Mouse (Mus musculus): ENCODE data around the gene Prkch. TPM values are rescaled to one million over a fixed set of nuclear protein-coding genes. Genes with fewer than 3 reads are reported as not detected.

The Prkch gene
- polyA plus RNA-seq, 1 experiment from 2014 or later, result 11.3 TPM

- WGBS, result 44% methylated on average over 6 of the region's 6 CpGs
- H3K4me1 ChIP-seq (replicated peaks), result peaks cover 11% of the 10 kb centered on the region; the same call in 1 of the 2 replicates
- ATAC-seq (replicated peaks; ENCODE audit: insufficient number of reproducible peaks, insufficient read depth, low FRiP score, low read depth), result no peak
- H3K9ac ChIP-seq, result no peak overlapping the region
- H3K9me3 ChIP-seq (replicated peaks), result no peaks in the 10 kb centered on the region
- no peaks in the 10 kb centered on the region for H3K27me3 ChIP-seq
- H3K27ac ChIP-seq, result no peak overlapping the region
- no peaks in the 10 kb centered on the region for H3K36me3 ChIP-seq
- H3K4me3 ChIP-seq, result no peak overlapping the region
- no peak overlapping the region for H3K4me2 ChIP-seq
These were observed 13.6 kb downstream of the Prkch start for GRCm38 (mm10) chr12:73598241-73598640.

DNA sequence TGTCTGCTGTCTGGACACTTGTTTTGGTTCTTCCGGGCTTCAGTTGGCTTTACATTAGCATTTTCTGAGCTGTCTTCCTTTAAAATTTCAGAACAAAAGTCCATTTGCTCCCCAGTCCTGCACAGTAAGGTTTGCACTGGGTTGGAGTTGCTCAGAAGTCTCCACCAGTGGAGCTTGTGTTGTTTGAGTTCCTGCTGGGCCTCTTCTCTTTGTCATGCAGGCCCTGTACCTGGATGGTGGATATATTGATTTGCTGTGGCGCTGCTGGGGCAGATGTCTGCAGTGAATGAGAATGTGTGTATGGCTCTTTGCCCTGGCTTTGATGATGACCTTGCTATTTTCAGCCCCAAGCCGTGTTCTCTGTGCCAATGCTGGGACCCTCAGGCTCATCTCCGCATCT lies 15.9 kb downstream of the Prkch start:
- no peaks in the 10 kb centered on the region for H3K27me3 ChIP-seq
- H3K4me2 ChIP-seq, result no peak overlapping the region
- H3K9ac ChIP-seq, result no peak overlapping the region
- no peak overlapping the region for H3K4me3 ChIP-seq
- ATAC-seq (replicated peaks; ENCODE audit: insufficient number of reproducible peaks, insufficient read depth, low FRiP score, low read depth), result no peak
- no peaks in the 10 kb centered on the region for H3K36me3 ChIP-seq
- no peak overlapping the region for H3K27ac ChIP-seq
- no peaks in the 10 kb centered on the region for H3K9me3 ChIP-seq (replicated peaks)
- H3K4me1 ChIP-seq (replicated peaks), result peaks cover 8% of the 10 kb centered on the region; the same call in 1 of the 2 replicates
- WGBS, result 63% methylated on average over 4 of the region's 4 CpGs

- Histone ChIP-seq H3K36me3 (no peaks in the 10 kb centered on the region), H3K9ac (no peak overlapping the region), H3K9me3 (replicated peaks) (no peaks in the 10 kb centered on the region), H3K4me3 (no peak overlapping the region), H3K27ac (no peak overlapping the region), H3K4me1 (replicated peaks) (peaks cover 6% of the 10 kb centered on the region; the same call in 1 of the 2 replicates), H3K4me2 (no peak overlapping the region), H3K27me3 (no peaks in the 10 kb centered on the region)
- no peak for ATAC-seq (replicated peaks; ENCODE audit: insufficient number of reproducible peaks, insufficient read depth, low FRiP score, low read depth)
- WGBS, result 84% methylated on average over 7 of the region's 7 CpGs
These were observed 18.4 kb downstream of the Prkch start for GRCm38 (mm10) chr12:73602974-73603373.

GRCm38 (mm10) chr12:73603653-73604052 lies 19.1 kb downstream of the Prkch start:
- Histone ChIP-seq H3K9ac (no peak overlapping the region), H3K9me3 (replicated peaks) (no peaks in the 10 kb centered on the region), H3K4me2 (no peak overlapping the region), H3K27me3 (no peaks in the 10 kb centered on the region), H3K4me3 (no peak overlapping the region), H3K36me3 (no peaks in the 10 kb centered on the region), H3K27ac (no peak overlapping the region), H3K4me1 (replicated peaks) (0 out of 2 replicates have a peak, but pooled peaks cover 2% of the 10 kb centered on the region)
- WGBS, result 75% methylated on average over 6 of the region's 6 CpGs
- no peak for ATAC-seq (replicated peaks; ENCODE audit: insufficient number of reproducible peaks, insufficient read depth, low FRiP score, low read depth)

GRCm38 (mm10) chr12:73604762-73605161 lies 20.2 kb downstream of the Prkch start:
- WGBS, result 57% methylated on average over 12 of the region's 12 CpGs
- H3K36me3 ChIP-seq, result no peaks in the 10 kb centered on the region
- no peak overlapping the region for H3K4me2 ChIP-seq
- H3K9ac ChIP-seq, result no peak overlapping the region
- H3K4me3 ChIP-seq, result no peak overlapping the region
- no peaks in the 10 kb centered on the region for H3K9me3 ChIP-seq (replicated peaks)
- no peaks in the 10 kb centered on the region for H3K27me3 ChIP-seq
- 0 out of 2 replicates have a peak, but pooled peaks cover 6% of the 10 kb centered on the region for H3K4me1 ChIP-seq (replicated peaks)
- no peak for ATAC-seq (replicated peaks; ENCODE audit: insufficient number of reproducible peaks, insufficient read depth, low FRiP score, low read depth)
- no peak overlapping the region for H3K27ac ChIP-seq

DNA sequence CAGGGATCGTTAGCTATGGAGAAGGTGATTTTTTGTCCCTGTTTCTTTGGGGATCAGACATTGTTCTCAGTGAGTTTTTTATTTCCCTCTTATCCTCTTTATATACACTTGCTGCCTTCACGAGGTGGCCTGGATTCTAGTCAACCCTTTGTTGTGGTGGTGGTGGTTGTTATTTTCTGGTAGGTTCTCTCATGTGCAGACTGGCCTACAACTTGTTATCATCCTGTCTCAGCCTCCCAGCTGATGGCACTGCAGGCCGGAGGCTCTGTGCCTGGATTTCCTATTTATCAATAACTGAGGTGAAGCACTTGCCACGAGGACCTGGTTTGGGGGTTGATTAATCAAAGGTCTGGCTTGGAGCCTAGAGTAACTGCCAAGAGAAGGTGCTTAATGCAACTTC lies 20.6 kb downstream of the Prkch start:
- H3K4me1 ChIP-seq (replicated peaks), result 0 out of 2 replicates have a peak, but pooled peaks cover 7% of the 10 kb centered on the region
- H3K27me3 ChIP-seq, result no peaks in the 10 kb centered on the region
- no peak overlapping the region for H3K4me2 ChIP-seq
- ATAC-seq (replicated peaks; ENCODE audit: insufficient number of reproducible peaks, insufficient read depth, low FRiP score, low read depth), result no peak
- H3K9me3 ChIP-seq (replicated peaks), result no peaks in the 10 kb centered on the region
- H3K4me3 ChIP-seq, result no peak overlapping the region
- H3K36me3 ChIP-seq, result no peaks in the 10 kb centered on the region
- WGBS, result 63% methylated on average over 4 of the region's 4 CpGs
- H3K27ac ChIP-seq, result no peak overlapping the region
- no peak overlapping the region for H3K9ac ChIP-seq

GRCm38 (mm10) chr12:73607381-73608064 lies 22.9 kb downstream of the Prkch start:
- H3K4me1 ChIP-seq (replicated peaks), result peaks cover 15% of the 10 kb centered on the region
- no peak overlapping the region for H3K4me3 ChIP-seq
- H3K27me3 ChIP-seq, result no peaks in the 10 kb centered on the region
- 44% methylated on average over 13 of the region's 13 CpGs for WGBS
- H3K9ac ChIP-seq, result no peak overlapping the region
- H3K36me3 ChIP-seq, result no peaks in the 10 kb centered on the region
- H3K4me2 ChIP-seq, result no peak overlapping the region
- no peak for ATAC-seq (replicated peaks; ENCODE audit: insufficient number of reproducible peaks, insufficient read depth, low FRiP score, low read depth)
- H3K27ac ChIP-seq, result no peak overlapping the region
- no peaks in the 10 kb centered on the region for H3K9me3 ChIP-seq (replicated peaks)

DNA sequence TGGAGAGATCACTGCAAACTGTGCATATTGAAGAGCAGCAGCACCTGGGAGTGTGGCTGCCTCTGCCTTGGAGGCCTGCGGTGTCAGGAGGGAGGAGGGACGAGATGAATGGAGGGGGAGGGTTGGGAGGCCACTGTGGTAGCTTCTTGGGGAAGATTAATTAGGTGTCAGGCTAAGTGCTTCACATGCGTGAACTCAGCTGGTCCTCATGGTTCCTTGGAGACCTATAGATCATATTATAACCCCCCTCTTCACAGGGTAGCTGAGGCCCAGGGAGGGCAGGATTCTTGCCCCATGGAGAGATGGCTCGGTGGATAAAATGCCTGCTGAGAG lies 23.4 kb downstream of the Prkch start:
- Histone ChIP-seq H3K27me3 (no peaks in the 10 kb centered on the region), H3K4me1 (replicated peaks) (peaks cover 20% of the 10 kb centered on the region), H3K27ac (no peak overlapping the region), H3K4me3 (no peak overlapping the region), H3K9ac (no peak overlapping the region), H3K4me2 (no peak overlapping the region), H3K36me3 (no peaks in the 10 kb centered on the region), H3K9me3 (replicated peaks) (no peaks in the 10 kb centered on the region)
- WGBS, result 27% methylated on average over 4 of the region's 4 CpGs
- ATAC-seq (replicated peaks; ENCODE audit: insufficient number of reproducible peaks, insufficient read depth, low FRiP score, low read depth), result no peak

GRCm38 (mm10) chr12:73609262-73609661 lies 24.7 kb downstream of the Prkch start:
- no peaks in the 10 kb centered on the region for H3K27me3 ChIP-seq
- H3K4me3 ChIP-seq, result no peak overlapping the region
- H3K27ac ChIP-seq, result no peak overlapping the region
- WGBS, result 85% methylated on average over 3 of the region's 3 CpGs
- no peaks in the 10 kb centered on the region for H3K9me3 ChIP-seq (replicated peaks)
- no peak overlapping the region for H3K4me2 ChIP-seq
- peaks cover 25% of the 10 kb centered on the region for H3K4me1 ChIP-seq (replicated peaks)
- ATAC-seq (replicated peaks; ENCODE audit: insufficient number of reproducible peaks, insufficient read depth, low FRiP score, low read depth), result no peak
- no peaks in the 10 kb centered on the region for H3K36me3 ChIP-seq
- H3K9ac ChIP-seq, result no peak overlapping the region

DNA sequence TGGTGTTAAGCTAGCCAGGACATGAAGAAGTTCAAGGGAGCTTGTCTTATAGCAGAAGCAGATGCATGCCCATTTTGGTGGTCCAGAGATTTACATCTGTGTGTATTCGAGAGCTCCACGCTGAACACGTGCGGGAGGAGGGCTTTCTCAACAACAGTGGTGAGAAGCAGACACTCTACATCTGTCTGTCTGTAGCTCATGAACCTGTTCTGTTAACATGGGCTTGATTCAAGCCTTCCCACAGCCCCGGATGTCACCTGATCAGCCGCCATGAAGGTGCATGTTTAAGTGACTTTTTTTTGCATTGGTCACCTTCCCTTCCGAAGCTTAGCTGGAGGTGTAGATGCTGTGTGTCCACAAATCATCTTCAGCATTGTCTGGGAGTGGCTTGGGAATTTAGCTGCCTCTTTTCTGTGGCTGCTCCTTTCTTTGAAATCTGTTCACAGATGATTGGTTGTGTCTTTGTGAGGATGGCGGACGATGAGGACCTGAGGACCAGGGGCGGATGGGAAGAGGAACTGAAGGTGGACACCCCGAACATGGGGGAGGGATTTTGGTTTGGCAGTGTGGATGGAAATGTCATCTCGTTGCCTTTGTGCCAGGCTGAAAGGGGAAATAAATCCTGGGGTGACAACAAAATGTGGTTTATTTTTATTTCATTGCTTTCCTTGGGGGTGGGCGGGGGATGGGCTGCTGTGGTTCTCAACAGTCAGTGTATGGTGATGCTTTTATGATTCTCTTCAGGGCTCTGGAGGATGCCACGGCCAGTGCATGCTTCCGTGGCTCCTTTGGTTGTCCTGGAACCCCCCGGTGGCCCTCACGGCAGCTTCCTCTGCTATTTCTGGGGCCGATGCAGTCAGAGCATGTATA lies 25.3 kb downstream of the Prkch start:
- WGBS, result 74% methylated on average over 18 of the region's 18 CpGs
- H3K9me3 ChIP-seq (replicated peaks), result no peaks in the 10 kb centered on the region
- no peak overlapping the region for H3K4me2 ChIP-seq
- H3K9ac ChIP-seq, result no peak overlapping the region
- no peaks in the 10 kb centered on the region for H3K36me3 ChIP-seq
- H3K4me1 ChIP-seq (replicated peaks), result peaks cover 25% of the 10 kb centered on the region
- no peak overlapping the region for H3K27ac ChIP-seq
- ATAC-seq (replicated peaks; ENCODE audit: insufficient number of reproducible peaks, insufficient read depth, low FRiP score, low read depth), result no peak
- H3K27me3 ChIP-seq, result no peaks in the 10 kb centered on the region
- H3K4me3 ChIP-seq, result no peak overlapping the region

DNA sequence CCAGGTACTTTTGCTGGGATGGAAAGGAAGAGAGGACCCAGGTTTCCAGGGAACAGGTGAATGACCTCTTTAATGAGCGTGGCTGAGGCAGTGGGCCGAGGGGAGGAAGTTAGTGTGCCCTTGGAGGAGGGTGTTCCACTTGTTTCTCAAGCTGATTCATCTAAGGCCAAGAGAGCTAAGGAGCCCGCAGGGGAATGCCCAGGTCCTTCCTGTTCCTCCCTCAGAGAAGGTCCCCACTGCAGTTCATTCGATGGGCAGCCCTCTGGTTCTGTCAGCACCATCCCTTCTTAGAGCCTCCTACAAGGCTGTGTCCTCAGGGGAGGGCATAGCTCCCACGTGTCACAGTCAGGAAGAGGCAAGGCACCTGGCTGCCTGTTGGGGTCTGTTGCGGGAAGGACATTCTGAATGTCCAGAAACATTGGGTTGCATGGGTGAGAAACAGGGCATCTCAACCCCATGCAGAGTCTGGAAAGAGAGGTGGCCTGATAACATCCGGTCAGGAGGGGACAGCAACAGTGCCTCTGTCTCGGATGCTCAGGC lies 26.3 kb downstream of the Prkch start:
- no peaks in the 10 kb centered on the region for H3K36me3 ChIP-seq
- no peak overlapping the region for H3K27ac ChIP-seq
- H3K4me2 ChIP-seq, result no peak overlapping the region
- H3K9ac ChIP-seq, result no peak overlapping the region
- ATAC-seq (replicated peaks; ENCODE audit: insufficient number of reproducible peaks, insufficient read depth, low FRiP score, low read depth), result no peak
- no peak overlapping the region for H3K4me3 ChIP-seq
- H3K4me1 ChIP-seq (replicated peaks), result peaks cover 25% of the 10 kb centered on the region
- no peaks in the 10 kb centered on the region for H3K9me3 ChIP-seq (replicated peaks)
- H3K27me3 ChIP-seq, result no peaks in the 10 kb centered on the region
- 64% methylated on average over 8 of the region's 8 CpGs for WGBS
